Mouse (Mus musculus) ES-E14 (cell line): ENCODE data around the gene Olfr180.

Experiments
- CHD2 ChIP-seq: IDR thresholded peaks from 2 replicates; pipeline ENCODE4 v1.6.1; 2014; ENCODE audit warnings: mild to moderate bottlenecking, low read depth, low read length, inconsistent platforms
- HCFC1 ChIP-seq: IDR thresholded peaks from 2 replicates; pipeline ENCODE4 v1.6.1; 2012; ENCODE audit warnings: low read length, inconsistent platforms, borderline replicate concordance; ENCODE audit not compliant: insufficient read depth
- MAFK ChIP-seq: IDR thresholded peaks from 2 replicates; pipeline ENCODE4 v1.6.1; 2014; ENCODE audit warnings: mild to moderate bottlenecking, low read depth, low read length, inconsistent platforms; ENCODE audit not compliant: insufficient read depth
- ZC3H11A ChIP-seq: IDR thresholded peaks from 2 replicates; pipeline ENCODE4 v1.6.1; 2012; ENCODE audit warnings: low read depth, mild to moderate bottlenecking, inconsistent platforms, low read length, borderline replicate concordance
- ZNF384 ChIP-seq: IDR thresholded peaks from 2 replicates; pipeline ENCODE4 v1.6.1; 2012; ENCODE audit warnings: low read depth, low read length, inconsistent platforms

GRCm38 (mm10) chr16:58884416-58884815 is 44.8 kb downstream of the Olfr180 start:
- TF ChIP-seq ZNF384 = no peak
- no peak for TF ChIP-seq HCFC1
- TF ChIP-seq CHD2 = no peak
- no peak for TF ChIP-seq MAFK
- TF ChIP-seq ZC3H11A = no peak
